In genomic region chr17:71087396-71088153, GRCm38 (mm10) we compare ENCODE assay signal across 14 mouse cellular contexts.
DNase-seq lines count a peak whose midpoint lies in the region; ATAC-seq and TF ChIP-seq lines count a peak whose summit lies in the region.
"Had no signal": no experiment of that assay in that cellular context is flagged by ENCODE, and none has a peak within 500 bp of the region (broad histone marks: within the 10 kb centered on the region; RNA-seq: fewer than 3 reads in every experiment).

No protein-coding gene starts in this region.

- H3K4me3 ChIP-seq in cortical plate, adult 2 months (ENCODE audit: insufficient read depth, low read length): no peak overlapping the region
- no peak overlapping the region for H3K4me3 ChIP-seq in forebrain, embryonic 10.5 days
- H3K4me3 ChIP-seq: forebrain, embryonic 12.5 days; hindbrain, embryonic 15.5 days; neural tube, embryonic 13.5 days had no signal

- no peaks in the 10 kb centered on the region for H3K36me3 ChIP-seq in forebrain, embryonic 10.5 days (replicated peaks)
- H3K36me3 ChIP-seq: forebrain, embryonic 12.5 days; hindbrain, embryonic 15.5 days; neural tube, embryonic 13.5 days had no signal

- peak; percentile 12 for DNase-seq in CD4-positive, CD25-positive, alpha-beta regulatory T cell, adult 2 months (ENCODE audit: low read depth, low spot score)
- DNase-seq in kidney, postnatal 14 days: peak; percentile 36
- peak; percentile 71 for DNase-seq in lung, postnatal 10 days
- DNase-seq in spleen, postnatal 14 days (ENCODE audit: low spot score in 2 of 2): no peak
- no peak for DNase-seq in forebrain, embryonic 10.5 days (ENCODE audit: extremely low spot score, low spot score)
- DNase-seq in yolk sac, embryonic 10.5 days (ENCODE audit: low spot score): no peak
- DNase-seq: adrenal gland, adult 2 months; heart, adult 18-20 months; layer of hippocampus, postnatal 36 days had no signal

- H3K27me3 ChIP-seq in forebrain, embryonic 10.5 days (ENCODE audit: poor library complexity, severe bottlenecking): no peaks in the 10 kb centered on the region
- H3K27me3 ChIP-seq: forebrain, embryonic 12.5 days; hindbrain, embryonic 15.5 days; neural tube, embryonic 13.5 days had no signal

- ATAC-seq in CD4-positive, CD25-positive, alpha-beta regulatory T cell, adult 4 months: no peak

- 90% methylated on average over 8 of the region's 8 CpGs for WGBS in forebrain, embryonic 10.5 days

- no peaks in the 10 kb centered on the region for H3K9me3 ChIP-seq in forebrain, embryonic 10.5 days
- H3K9me3 ChIP-seq: forebrain, embryonic 12.5 days; hindbrain, embryonic 15.5 days; neural tube, embryonic 13.5 days had no signal

- H3K4me1 ChIP-seq in cortical plate, adult 2 months (ENCODE audit: control insufficient read depth, insufficient read depth, low read length): peaks cover 1% of the 10 kb centered on the region; the same call in 1 of the 2 replicates
- H3K4me1 ChIP-seq in forebrain, embryonic 10.5 days: peaks cover 4% of the 10 kb centered on the region
- H3K4me1 ChIP-seq: forebrain, embryonic 12.5 days; hindbrain, embryonic 15.5 days; neural tube, embryonic 13.5 days had no signal

- TF ChIP-seq POLR2A in cortical plate, adult 2 months (IDR thresholded peaks at IDR 0.05; ENCODE audit: extremely low read depth, insufficient read depth, low read length): no peak

- no peak overlapping the region for H3K27ac ChIP-seq in cortical plate, adult 2 months (ENCODE audit: insufficient read depth, low read length)
- no peak overlapping the region for H3K27ac ChIP-seq in forebrain, embryonic 10.5 days
- H3K27ac ChIP-seq: forebrain, embryonic 12.5 days; hindbrain, embryonic 15.5 days; neural tube, embryonic 13.5 days had no signal

- peak; percentile 12; the same call in 1 of the 2 replicates for TF ChIP-seq CTCF in cortical plate, adult 2 months (IDR thresholded peaks at IDR 0.05; ENCODE audit: extremely low read depth, insufficient read depth, low read length)

Comparison
In these comparisons a context has a peak if more than half of its experiments do, and no peak if none do; other contexts are left out.
1. DNase-seq: peak in CD4-positive, CD25-positive, alpha-beta regulatory T cell, adult 2 months (single experiment), kidney, postnatal 14 days (single experiment) and lung, postnatal 10 days (single experiment); none in spleen, postnatal 14 days (0 of 2), forebrain, embryonic 10.5 days (single experiment) and yolk sac, embryonic 10.5 days (single experiment).